ENCODE assay signal across 17 mouse cellular contexts in the genomic region with DNA sequence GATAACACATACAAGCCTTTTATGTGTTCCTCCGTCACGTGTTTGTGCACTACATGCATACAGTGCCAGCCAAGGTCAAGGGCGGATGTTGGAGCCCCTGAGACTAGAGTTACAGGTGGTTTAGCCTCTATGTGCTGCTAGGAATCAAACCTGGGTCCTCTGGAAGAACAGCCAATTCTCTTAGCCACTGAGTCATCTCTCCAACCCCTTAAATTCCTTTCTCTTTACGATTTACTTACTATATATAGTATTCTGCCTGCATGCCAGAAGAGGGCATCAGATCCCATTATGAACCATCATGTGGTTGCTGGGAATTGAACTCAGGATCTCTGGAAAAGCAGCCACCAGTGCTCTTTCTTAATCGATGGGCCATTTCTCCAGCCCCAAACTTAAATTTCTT. TPM values are rescaled to one million over a fixed set of nuclear protein-coding genes. Genes with fewer than 3 reads are reported as not detected.
A peak's percentile ranks its signal among the peaks of the same experiment; 100 is the strongest.
DNase-seq lines count a peak whose midpoint lies in the region; ATAC-seq and TF ChIP-seq lines count a peak whose summit lies in the region.
"Not testable (repeated sequence)": the region's sequence is repeated elsewhere in the genome, so short reads cannot be mapped to it uniquely, and the experiment has no call there.
"Had no signal": no experiment of that assay in that cellular context is flagged by ENCODE, and none has a peak within 500 bp of the region (broad histone marks: within the 10 kb centered on the region; RNA-seq: fewer than 3 reads in every experiment).

No protein-coding gene starts in this region.

- not testable (repeated sequence) for H3K4me3 ChIP-seq in ES-Bruce4 (ENCODE audit: low read depth, low read length); forebrain, embryonic 10.5 days; heart, embryonic 13.5 days; kidney, postnatal 0 days (replicated peaks; ENCODE audit: low read depth, low read length); liver, postnatal 0 days (ENCODE audit: low read depth, low read length); neural tube, embryonic 15.5 days (replicated peaks)
- H3K4me3 ChIP-seq in hindbrain, embryonic 14.5 days (replicated peaks; ENCODE audit: low read length): peak overlapping the region; percentile 70; the same call in 1 of the 2 replicates
- H3K4me3 ChIP-seq in midbrain, embryonic 14.5 days (replicated peaks; ENCODE audit: low read depth, low read length): peak overlapping the region; percentile 91; the same call in 1 of the 2 replicates

- 0 out of 2 replicates have a peak overlapping the region, but pooled peaks have one; percentile 98 for H3K27ac ChIP-seq in ES-Bruce4 (ENCODE audit: insufficient read depth, low read length)
- H3K27ac ChIP-seq in forebrain, embryonic 10.5 days: peak overlapping the region; percentile 66; the same call in 1 of the 2 replicates
- peak overlapping the region; percentile 95; the same call in 1 of the 2 replicates for H3K27ac ChIP-seq in heart, embryonic 13.5 days (replicated peaks)
- H3K27ac ChIP-seq in hindbrain, embryonic 14.5 days: peak overlapping the region; percentile 86; the same call in 1 of the 2 replicates
- not testable (repeated sequence) for H3K27ac ChIP-seq in kidney, postnatal 0 days; liver, postnatal 0 days (ENCODE audit: low read depth); midbrain, embryonic 14.5 days (replicated peaks; ENCODE audit: low read depth, low read length); neural tube, embryonic 15.5 days (replicated peaks)

- not testable (repeated sequence) for H3K4me1 ChIP-seq in ES-Bruce4 (ENCODE audit: control insufficient read depth, insufficient read depth, low read length); midbrain, embryonic 14.5 days (ENCODE audit: control insufficient read depth, insufficient read depth, low read length)
- H3K4me1 ChIP-seq in forebrain, embryonic 10.5 days: peaks cover 24% of the 10 kb centered on the region
- peaks cover 29% of the 10 kb centered on the region for H3K4me1 ChIP-seq in heart, embryonic 13.5 days
- H3K4me1 ChIP-seq in hindbrain, embryonic 14.5 days (replicated peaks; ENCODE audit: control insufficient read depth, insufficient read depth, low read length): peaks cover 17% of the 10 kb centered on the region
- H3K4me1 ChIP-seq in kidney, postnatal 0 days (replicated peaks; ENCODE audit: insufficient read depth, low read length): peaks cover 12% of the 10 kb centered on the region; the same call in 1 of the 2 replicates
- H3K4me1 ChIP-seq in liver, postnatal 0 days (ENCODE audit: insufficient read depth): peaks cover 16% of the 10 kb centered on the region
- H3K4me1 ChIP-seq in neural tube, embryonic 15.5 days: peaks cover 30% of the 10 kb centered on the region

- peaks cover 56% of the 10 kb centered on the region for H3K36me3 ChIP-seq in ES-Bruce4 (ENCODE audit: control insufficient read depth, insufficient read depth, low read length, poor library complexity, severe bottlenecking)
- H3K36me3 ChIP-seq in forebrain, embryonic 10.5 days (replicated peaks): peaks cover 71% of the 10 kb centered on the region
- peaks cover 57% of the 10 kb centered on the region for H3K36me3 ChIP-seq in heart, embryonic 13.5 days
- H3K36me3 ChIP-seq in hindbrain, embryonic 14.5 days (replicated peaks; ENCODE audit: control insufficient read depth, insufficient read depth): peaks cover 39% of the 10 kb centered on the region
- H3K36me3 ChIP-seq in kidney, postnatal 0 days (ENCODE audit: insufficient read depth, low read length): peaks cover 27% of the 10 kb centered on the region
- peaks cover 30% of the 10 kb centered on the region for H3K36me3 ChIP-seq in liver, postnatal 0 days (replicated peaks; ENCODE audit: insufficient read depth, low read length)
- H3K36me3 ChIP-seq in midbrain, embryonic 14.5 days (ENCODE audit: control insufficient read depth, insufficient read depth, low read length): peaks cover 44% of the 10 kb centered on the region
- H3K36me3 ChIP-seq in neural tube, embryonic 15.5 days: peaks cover 38% of the 10 kb centered on the region

- TF ChIP-seq EP300 in ES-Bruce4 (IDR thresholded peaks at IDR 0.05; ENCODE audit: insufficient read depth, low read depth, low read length); liver, postnatal 0 days (IDR thresholded peaks at IDR 0.05; ENCODE audit: low read depth): not testable (repeated sequence)

- not testable (repeated sequence) for ATAC-seq in heart, embryonic 13.5 days (ENCODE audit: extremely low read depth, insufficient number of reproducible peaks, low FRiP score, low TSS enrichment); hindbrain, embryonic 14.5 days (ENCODE audit: low FRiP score); kidney, postnatal 0 days (replicated peaks; ENCODE audit: low FRiP score, low read depth); liver, postnatal 0 days; midbrain, embryonic 14.5 days (ENCODE audit: low FRiP score, low TSS enrichment); neural tube, embryonic 15.5 days (ENCODE audit: low FRiP score)

- 82% methylated on average over 4 of the region's 5 CpGs for WGBS in forebrain, embryonic 10.5 days
- 63% methylated on average over 4 of the region's 5 CpGs for WGBS in heart, embryonic 13.5 days
- WGBS in hindbrain, embryonic 14.5 days: 70% methylated on average over 4 of the region's 5 CpGs
- 52% methylated on average over 4 of the region's 5 CpGs for WGBS in kidney, postnatal 0 days
- WGBS in liver, postnatal 0 days (ENCODE audit: insufficient replicate concordance): 81% methylated on average over 4 of the region's 5 CpGs
- 68% methylated on average over 4 of the region's 5 CpGs for WGBS in midbrain, embryonic 14.5 days
- WGBS in neural tube, embryonic 15.5 days: 49% methylated on average over 4 of the region's 5 CpGs

- not testable (repeated sequence) for H3K9me3 ChIP-seq in ES-Bruce4 (replicated peaks; ENCODE audit: control insufficient read depth, insufficient read depth, low read length, poor library complexity, severe bottlenecking); forebrain, embryonic 10.5 days; heart, embryonic 13.5 days; hindbrain, embryonic 14.5 days (ENCODE audit: control insufficient read depth, low read length); kidney, postnatal 0 days (replicated peaks; ENCODE audit: low read length); liver, postnatal 0 days (ENCODE audit: low read length); midbrain, embryonic 14.5 days (ENCODE audit: control insufficient read depth, low read length); neural tube, embryonic 15.5 days (replicated peaks)

- H3K4me2 ChIP-seq in heart, embryonic 13.5 days: peak overlapping the region; percentile 81; the same call in 1 of the 2 replicates
- peak overlapping the region; percentile 65 for H3K4me2 ChIP-seq in hindbrain, embryonic 14.5 days (replicated peaks)
- not testable (repeated sequence) for H3K4me2 ChIP-seq in kidney, postnatal 0 days (ENCODE audit: low read length); liver, postnatal 0 days (ENCODE audit: low read depth, low read length)
- H3K4me2 ChIP-seq in midbrain, embryonic 14.5 days (ENCODE audit: low read length): peak overlapping the region; percentile 77
- peak overlapping the region; percentile 71 for H3K4me2 ChIP-seq in neural tube, embryonic 15.5 days

- H3K9ac ChIP-seq in ES-Bruce4 (ENCODE audit: low read depth, poor library complexity, severe bottlenecking): peak overlapping the region; percentile 97
- H3K9ac ChIP-seq in heart, embryonic 13.5 days; kidney, postnatal 0 days (ENCODE audit: low read depth, low read length); liver, postnatal 0 days (replicated peaks); midbrain, embryonic 14.5 days (replicated peaks; ENCODE audit: low read length); neural tube, embryonic 15.5 days (replicated peaks): not testable (repeated sequence)
- H3K9ac ChIP-seq in hindbrain, embryonic 14.5 days: peak overlapping the region; percentile 80; the same call in 1 of the 2 replicates

- H3K27me3 ChIP-seq in ES-Bruce4 (ENCODE audit: control insufficient read depth, insufficient read depth, low read length, poor library complexity, severe bottlenecking); forebrain, embryonic 10.5 days (ENCODE audit: poor library complexity, severe bottlenecking); heart, embryonic 13.5 days (replicated peaks); hindbrain, embryonic 14.5 days (ENCODE audit: control insufficient read depth, insufficient read depth, low read length); kidney, postnatal 0 days (ENCODE audit: insufficient read depth, low read length); liver, postnatal 0 days (ENCODE audit: insufficient read depth, low read length); midbrain, embryonic 14.5 days (ENCODE audit: control insufficient read depth, insufficient read depth, low read length); neural tube, embryonic 15.5 days (replicated peaks): not testable (repeated sequence)

- not testable (repeated sequence) for TF ChIP-seq POLR2A in ES-Bruce4 (IDR thresholded peaks at IDR 0.05; ENCODE audit: insufficient read depth, low read length)

- TF ChIP-seq CTCF in ES-Bruce4 (IDR thresholded peaks at IDR 0.05; ENCODE audit: low read depth, low read length); kidney, postnatal 0 days (IDR thresholded peaks at IDR 0.05; ENCODE audit: low read depth): not testable (repeated sequence)
- TF ChIP-seq CTCF in liver, postnatal 0 days (IDR thresholded peaks at IDR 0.05; ENCODE audit: low read depth): peak; percentile 15; the same call in 1 of the 2 replicates

- not testable (repeated sequence) for DNase-seq in forebrain, embryonic 10.5 days (ENCODE audit: extremely low spot score, low spot score); hindbrain, embryonic 14.5 days (ENCODE audit: low spot score); liver, postnatal 0 days; midbrain, embryonic 14.5 days
- peak; percentile 44 for DNase-seq in kidney, postnatal 0 days (ENCODE audit: low spot score)

RNA-seq across cellular contexts. Expression of gene Selenoh, which starts 1.0 kb away (rescaled TPM):
- polyA plus RNA-seq in ES-Bruce4 (2011; ENCODE audit: insufficient read depth, insufficient read length, low read depth, missing spikeins): 194 and 215 TPM in 2 replicates
- 552 and 592 TPM in 2 replicates for polyA plus RNA-seq in forebrain, embryonic 10.5 days (2016; fragmentation: Nextera tagmentation; extraction: Ambion mirVana)
- 272 and 285 TPM in 2 replicates for polyA plus RNA-seq in heart, embryonic 13.5 days (2015; fragmentation: Nextera tagmentation; extraction: Ambion mirVana)
- 196 and 205 TPM in 2 replicates for polyA plus RNA-seq in hindbrain, embryonic 14.5 days (2014; fragmentation: Nextera tagmentation; extraction: Ambion mirVana)
- 243 and 244 TPM in 2 replicates for polyA plus RNA-seq in kidney, postnatal 0 days (2015; fragmentation: Nextera tagmentation; extraction: Ambion mirVana)
- 53.6 and 57.6 TPM in 2 replicates for polyA plus RNA-seq in liver, postnatal 0 days (2015; fragmentation: Nextera tagmentation; extraction: Ambion mirVana)
- 220 and 232 TPM in 2 replicates for polyA plus RNA-seq in midbrain, embryonic 14.5 days (2014; fragmentation: Nextera tagmentation; extraction: Ambion mirVana)
- polyA plus RNA-seq in neural tube, embryonic 15.5 days (2015; fragmentation: Nextera tagmentation; extraction: Ambion mirVana): 189 and 204 TPM in 2 replicates

RNA-seq across cellular contexts. Expression of gene Gm28635, which starts 6.3 kb away (rescaled TPM):
- not detected in 2 replicates for polyA plus RNA-seq in ES-Bruce4 (2011; ENCODE audit: insufficient read depth, insufficient read length, low read depth, missing spikeins)
- polyA plus RNA-seq in forebrain, embryonic 10.5 days (2016; fragmentation: Nextera tagmentation; extraction: Ambion mirVana): not detected in 2 replicates
- polyA plus RNA-seq in heart, embryonic 13.5 days (2015; fragmentation: Nextera tagmentation; extraction: Ambion mirVana): not detected in 2 replicates
- not detected in 2 replicates for polyA plus RNA-seq in hindbrain, embryonic 14.5 days (2014; fragmentation: Nextera tagmentation; extraction: Ambion mirVana)
- polyA plus RNA-seq in kidney, postnatal 0 days (2015; fragmentation: Nextera tagmentation; extraction: Ambion mirVana): not detected in 2 replicates
- not detected in 2 replicates for polyA plus RNA-seq in liver, postnatal 0 days (2015; fragmentation: Nextera tagmentation; extraction: Ambion mirVana)
- polyA plus RNA-seq in midbrain, embryonic 14.5 days (2014; fragmentation: Nextera tagmentation; extraction: Ambion mirVana): not detected in 2 replicates
- polyA plus RNA-seq in neural tube, embryonic 15.5 days (2015; fragmentation: Nextera tagmentation; extraction: Ambion mirVana): not detected in 2 replicates
- polyA plus RNA-seq: C2C12; embryonic facial prominence, embryonic 11.5 days; heart, embryonic 16.5 days; hindbrain, embryonic 11.5 days; intestine, postnatal 0 days; lung, embryonic 16.5 days; macrophage; midbrain, postnatal 0 days; Patski had no signal

RNA-seq across cellular contexts. Expression of gene Med19, which starts 6.7 kb away (rescaled TPM):
- 66.1 and 66.6 TPM in 2 replicates for polyA plus RNA-seq in ES-Bruce4 (2011; ENCODE audit: insufficient read depth, insufficient read length, low read depth, missing spikeins)
- 50.1 and 51.5 TPM in 2 replicates for polyA plus RNA-seq in forebrain, embryonic 10.5 days (2016; fragmentation: Nextera tagmentation; extraction: Ambion mirVana)
- polyA plus RNA-seq in heart, embryonic 13.5 days (2015; fragmentation: Nextera tagmentation; extraction: Ambion mirVana): 26.1 and 26.6 TPM in 2 replicates
- 59.3 and 61.3 TPM in 2 replicates for polyA plus RNA-seq in hindbrain, embryonic 14.5 days (2014; fragmentation: Nextera tagmentation; extraction: Ambion mirVana)
- polyA plus RNA-seq in kidney, postnatal 0 days (2015; fragmentation: Nextera tagmentation; extraction: Ambion mirVana): 33.3 and 34.6 TPM in 2 replicates
- polyA plus RNA-seq in liver, postnatal 0 days (2015; fragmentation: Nextera tagmentation; extraction: Ambion mirVana): 12.7 and 13.2 TPM in 2 replicates
- 55.4 and 56.5 TPM in 2 replicates for polyA plus RNA-seq in midbrain, embryonic 14.5 days (2014; fragmentation: Nextera tagmentation; extraction: Ambion mirVana)
- 52.7 and 53.0 TPM in 2 replicates for polyA plus RNA-seq in neural tube, embryonic 15.5 days (2015; fragmentation: Nextera tagmentation; extraction: Ambion mirVana)

RNA-seq across cellular contexts. Expression of gene Tmx2, which starts 7.4 kb away (rescaled TPM):
- polyA plus RNA-seq in ES-Bruce4 (2011; ENCODE audit: insufficient read depth, insufficient read length, low read depth, missing spikeins): 63.5 and 69.6 TPM in 2 replicates
- polyA plus RNA-seq in forebrain, embryonic 10.5 days (2016; fragmentation: Nextera tagmentation; extraction: Ambion mirVana): 174 and 184 TPM in 2 replicates
- polyA plus RNA-seq in heart, embryonic 13.5 days (2015; fragmentation: Nextera tagmentation; extraction: Ambion mirVana): 136 and 163 TPM in 2 replicates
- 316 and 341 TPM in 2 replicates for polyA plus RNA-seq in hindbrain, embryonic 14.5 days (2014; fragmentation: Nextera tagmentation; extraction: Ambion mirVana)
- polyA plus RNA-seq in kidney, postnatal 0 days (2015; fragmentation: Nextera tagmentation; extraction: Ambion mirVana): 189 and 199 TPM in 2 replicates
- polyA plus RNA-seq in liver, postnatal 0 days (2015; fragmentation: Nextera tagmentation; extraction: Ambion mirVana): 55.9 and 60.6 TPM in 2 replicates
- polyA plus RNA-seq in midbrain, embryonic 14.5 days (2014; fragmentation: Nextera tagmentation; extraction: Ambion mirVana): 269 and 277 TPM in 2 replicates
- 298 and 334 TPM in 2 replicates for polyA plus RNA-seq in neural tube, embryonic 15.5 days (2015; fragmentation: Nextera tagmentation; extraction: Ambion mirVana)

RNA-seq across cellular contexts. Expression of gene Btbd18, which starts 12.7 kb away (rescaled TPM):
- polyA plus RNA-seq in ES-Bruce4 (2011; ENCODE audit: insufficient read depth, insufficient read length, low read depth, missing spikeins): 1.2 and 2.2 TPM in 2 replicates
- 0.32 and 0.58 TPM in 2 replicates for polyA plus RNA-seq in forebrain, embryonic 10.5 days (2016; fragmentation: Nextera tagmentation; extraction: Ambion mirVana)
- polyA plus RNA-seq in heart, embryonic 13.5 days (2015; fragmentation: Nextera tagmentation; extraction: Ambion mirVana): 0.10 and 0.12 TPM in 2 replicates
- polyA plus RNA-seq in hindbrain, embryonic 14.5 days (2014; fragmentation: Nextera tagmentation; extraction: Ambion mirVana): 0.16 and 0.40 TPM in 2 replicates
- 0.09 and 0.18 TPM in 2 replicates for polyA plus RNA-seq in kidney, postnatal 0 days (2015; fragmentation: Nextera tagmentation; extraction: Ambion mirVana)
- polyA plus RNA-seq in liver, postnatal 0 days (2015; fragmentation: Nextera tagmentation; extraction: Ambion mirVana): not detected in 2 replicates
- 0.37 and 0.53 TPM in 2 replicates for polyA plus RNA-seq in midbrain, embryonic 14.5 days (2014; fragmentation: Nextera tagmentation; extraction: Ambion mirVana)
- polyA plus RNA-seq in neural tube, embryonic 15.5 days (2015; fragmentation: Nextera tagmentation; extraction: Ambion mirVana): 0.28 and 0.36 TPM in 2 replicates
- polyA plus RNA-seq: macrophage had no signal
